Mouse (Mus musculus) kidney, postnatal 10 days (tissue): ENCODE measurements around the gene Olfr720.

Source experiments
- DNase-seq: peaks from one replicate; pipeline ENCODE4 v3.0.0; 2021; ENCODE audit warnings: mixed read lengths

Olfr720 gene

DNA sequence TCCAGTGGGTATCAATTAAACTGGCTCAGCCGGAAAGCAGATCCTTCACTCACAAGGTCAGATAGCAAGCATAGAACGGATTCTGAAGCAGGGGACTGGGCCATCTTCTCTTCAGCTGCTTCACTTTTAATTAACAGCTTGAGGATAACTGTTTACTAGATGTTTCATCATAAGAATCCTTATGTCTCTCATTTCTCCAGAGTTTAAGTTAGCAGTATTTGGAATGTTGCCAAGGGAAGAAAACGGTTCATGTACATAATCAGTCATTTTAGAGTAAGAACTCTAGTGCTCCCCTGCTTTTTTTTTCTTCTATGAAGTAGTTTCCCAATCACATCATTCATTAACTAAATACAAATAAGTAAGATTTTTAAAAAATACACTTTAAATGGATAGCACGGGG lies at the start of gene Olfr720:
Gene Olfr720, minus strand, starts transcription at position 101 of the 400 bp plus-strand sequence.
- DNase-seq = no peak
